Mouse (Mus musculus) liver, postnatal 0 days (tissue): ENCODE measurements at regions not wholly inside any gene's neighbourhood (a gene's known extent, or its start where the extent isn't known, plus 50 kb on each side); places are given as distances from the start of the nearest gene placed in this dataset.

Experiments used
- ATAC-seq: fragments of 200-750 bp; cut with Nextera tagmentation; 2 replicates; pipeline ENCODE4 v1.8.0; 2017; ENCODE audit warnings: mild to moderate bottlenecking, moderate library complexity
- DNase-seq: peaks from one replicate; pipeline ENCODE4 v3.0.0-alpha.2; 2016
- H3K27ac ChIP-seq: fragments of 300-500 bp; sonication (generic); 2 replicates; pipeline ENCODE4 v1.5.1; 2014; ENCODE audit warnings: antibody characterized with exemption, moderate library complexity, mild to moderate bottlenecking, low read depth
- H3K27me3 ChIP-seq: fragments of 300-500 bp; sonication (generic); 2 replicates; pipeline ENCODE4 v1.6.1; 2014; ENCODE audit warnings: low read length, control low read depth, mixed read lengths; ENCODE audit not compliant: insufficient read depth
- H3K36me3 ChIP-seq: fragments of 300-500 bp; sonication (generic); replicated peaks from 2 replicates; pipeline ENCODE4 v1.6.1; 2014; ENCODE audit warnings: mild to moderate bottlenecking, control low read depth, low read length, moderate library complexity, mixed read lengths; ENCODE audit not compliant: insufficient read depth
- H3K4me1 ChIP-seq: fragments of 300-500 bp; sonication (generic); 2 replicates; pipeline ENCODE4 v1.6.1; 2014; ENCODE audit warnings: antibody characterized with exemption, mild to moderate bottlenecking, control low read depth; ENCODE audit not compliant: insufficient read depth
- H3K4me2 ChIP-seq: fragments of 300-500 bp; sonication (generic); 2 replicates; pipeline ENCODE4 v1.6.1; 2014; ENCODE audit warnings: low read depth, mild to moderate bottlenecking, low read length, moderate library complexity, mixed read lengths
- H3K4me3 ChIP-seq: fragments of 300-500 bp; sonication (generic); 2 replicates; pipeline ENCODE4 v1.5.1; 2014; ENCODE audit warnings: low read depth, low read length
- H3K9ac ChIP-seq: fragments of 300-500 bp; sonication (generic); replicated peaks from 2 replicates; pipeline ENCODE4 v1.6.1; 2014; ENCODE audit warnings: mild to moderate bottlenecking, moderate library complexity
- H3K9me3 ChIP-seq: fragments of 300-500 bp; sonication (generic); 2 replicates; pipeline ENCODE4 v1.6.1; 2016; ENCODE audit warnings: mild to moderate bottlenecking, control low read depth, low read length, mixed read lengths
- CTCF ChIP-seq: sonication (generic); IDR thresholded peaks from 2 replicates; pipeline ENCODE4 v1.5.1; 2016; ENCODE audit warnings: antibody characterized with exemption, low read depth
- EP300 ChIP-seq: IDR thresholded peaks from 2 replicates; pipeline ENCODE4 v1.6.1; 2016; ENCODE audit warnings: antibody characterized with exemption, low read depth, mild to moderate bottlenecking
- WGBS: fragments of 180-500 bp; shearing (Covaris S2); extraction: QIAGEN DNeasy Blood & Tissue Kit; methylation state at CpG from one replicate; pipeline ENCODE4 v1.1.7; 2014; ENCODE audit not compliant: insufficient replicate concordance; 5-methylcytosine and 5-hydroxymethylcytosine counted together

DNA sequence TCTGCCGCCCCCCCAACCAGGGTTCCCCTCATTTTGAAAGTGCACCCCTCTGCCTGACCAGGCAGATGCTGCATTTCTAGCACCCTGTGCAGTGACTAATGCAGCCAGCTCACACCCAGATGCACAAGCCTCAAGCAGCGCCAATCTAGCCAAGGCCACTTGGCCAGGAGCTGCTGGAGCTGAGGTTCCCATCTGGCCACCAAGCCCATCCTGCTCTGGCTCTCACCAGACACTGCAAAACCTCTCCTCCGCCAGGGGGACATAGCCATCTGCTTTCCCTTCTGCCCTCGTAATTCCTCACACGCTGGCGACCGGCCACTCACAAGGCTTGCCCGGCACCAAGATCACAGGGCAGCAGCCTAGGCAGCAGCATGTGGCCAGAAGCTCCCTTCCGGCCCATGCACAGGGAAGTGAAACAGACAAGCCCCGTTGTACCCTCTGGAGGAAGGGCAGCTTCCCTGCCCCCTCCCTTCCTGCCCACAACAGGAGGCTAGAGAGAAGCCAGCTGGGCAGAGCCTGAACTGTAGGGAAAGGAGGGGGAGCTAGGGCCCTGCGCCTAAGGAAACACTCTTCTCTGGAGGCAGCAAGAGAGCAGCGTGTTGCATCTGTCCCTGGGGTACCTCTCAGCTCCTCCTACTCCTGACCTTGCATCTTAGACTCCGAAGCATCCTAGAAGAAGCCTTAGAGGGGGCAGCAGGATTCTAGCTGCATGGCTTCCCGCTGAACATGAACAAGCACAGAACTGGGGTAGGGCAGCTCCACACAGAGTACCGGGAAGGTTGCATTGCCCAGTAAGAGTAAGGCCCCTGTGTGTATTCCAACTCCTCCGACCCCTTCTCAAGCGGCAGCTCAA, 124.1 kb downstream of the Rybp start:
- Histone ChIP-seq H3K9ac (no peak overlapping the region), H3K27ac (no peak overlapping the region)
- WGBS, result 15% methylated on average over 17 of the region's 17 CpGs

DNA sequence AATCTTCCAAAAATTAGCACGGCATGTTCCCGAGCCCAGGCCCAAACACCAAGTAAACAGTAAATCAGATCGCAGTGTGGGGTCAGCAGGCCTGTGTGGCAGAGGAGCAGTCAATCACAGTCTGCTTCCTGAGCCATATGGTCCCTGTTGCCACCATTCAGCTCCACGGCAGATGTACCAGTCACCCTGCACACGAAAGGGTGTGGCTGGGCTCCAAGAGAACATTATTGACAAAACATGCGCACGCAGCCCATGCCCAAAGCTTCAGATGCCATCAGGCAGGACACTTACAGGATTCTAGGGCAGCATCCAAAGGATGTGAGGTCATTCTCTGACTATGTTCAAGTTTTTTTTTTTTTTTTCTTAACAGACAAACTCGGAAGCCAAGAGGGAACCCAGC, 126.6 kb downstream of the Rybp start:
- no peak for DNase-seq
- H3K27me3 ChIP-seq, result no peaks in the 10 kb centered on the region

More for the DNA sequence above, 124.1 kb downstream of the Rybp start:
- no peak overlapping the region for H3K4me3 ChIP-seq
- H3K4me1 ChIP-seq, result peaks cover 12% of the 10 kb centered on the region; the same call in 1 of the 2 replicates
- peak; percentile 79 for ATAC-seq
- H3K36me3 ChIP-seq, result no peaks in the 10 kb centered on the region
- TF ChIP-seq CTCF (peak; percentile 70), EP300 (no peak)
- no peaks in the 10 kb centered on the region for H3K9me3 ChIP-seq
- H3K27me3 ChIP-seq, result no peaks in the 10 kb centered on the region
- peak overlapping the region; percentile 42 for H3K4me2 ChIP-seq
- peak; percentile 75 for DNase-seq

DNA sequence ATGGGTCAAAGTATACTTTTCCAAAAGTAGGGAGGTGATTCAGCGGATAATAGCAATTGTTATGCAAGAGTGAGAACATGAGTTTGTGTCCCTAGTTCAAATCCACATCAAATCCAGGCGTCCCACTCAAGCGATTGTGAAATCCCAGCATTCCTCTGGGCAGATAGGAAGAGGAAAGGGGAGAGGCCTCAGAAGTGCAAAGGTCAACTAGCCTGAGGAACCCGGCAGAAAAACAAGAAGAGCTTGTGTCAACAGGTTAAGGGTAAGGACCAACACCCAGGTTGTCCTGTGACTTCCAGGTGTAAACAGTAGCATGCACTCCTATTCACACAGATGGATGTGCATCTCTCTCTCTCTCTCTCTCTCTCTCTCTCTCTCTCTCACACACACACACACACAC, 127.5 kb downstream of the Rybp start:
- no peak overlapping the region for H3K4me2 ChIP-seq
- no peak overlapping the region for H3K9ac ChIP-seq
- no peak for ATAC-seq
- no peak overlapping the region for H3K4me3 ChIP-seq
- H3K27me3 ChIP-seq, result no peaks in the 10 kb centered on the region
- TF ChIP-seq CTCF, result no peak
- TF ChIP-seq EP300, result no peak
- no peaks in the 10 kb centered on the region for H3K36me3 ChIP-seq
- no peak overlapping the region for H3K27ac ChIP-seq
- no peak for DNase-seq
- WGBS, result 48% methylated on average over 4 of the region's 4 CpGs
- H3K4me1 ChIP-seq, result peaks cover 24% of the 10 kb centered on the region
- H3K9me3 ChIP-seq, result no peaks in the 10 kb centered on the region

More for the DNA sequence above, 126.6 kb downstream of the Rybp start:
- Histone ChIP-seq H3K4me3 (no peak overlapping the region), H3K4me2 (no peak overlapping the region), H3K4me1 (peaks cover 21% of the 10 kb centered on the region), H3K9ac (no peak overlapping the region), H3K27ac (no peak overlapping the region), H3K36me3 (no peaks in the 10 kb centered on the region), H3K9me3 (no peaks in the 10 kb centered on the region)
- no peak for ATAC-seq
- WGBS, result 68% methylated on average over 8 of the region's 8 CpGs
- no peak for TF ChIP-seq EP300

DNA sequence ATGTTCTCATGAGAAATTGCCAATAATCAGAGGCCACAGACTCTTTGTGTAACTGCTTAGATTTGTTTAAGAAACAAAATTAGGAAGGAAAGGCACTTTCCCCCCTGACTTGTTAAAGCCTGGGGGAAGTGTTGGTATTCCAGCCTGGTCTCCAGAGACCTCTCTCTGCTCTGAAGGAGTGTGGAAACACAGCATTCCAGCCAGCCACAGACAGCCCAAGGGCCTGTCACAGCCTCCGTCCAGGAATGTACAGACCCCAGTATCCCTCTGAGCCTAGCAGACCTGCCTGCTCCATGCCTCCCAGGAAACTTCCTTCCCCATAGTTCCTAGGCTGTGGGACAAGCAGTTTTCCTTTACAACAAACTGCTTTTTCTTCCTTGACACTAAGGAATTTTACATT, 128.0 kb downstream of the Rybp start:
- no peaks in the 10 kb centered on the region for H3K27me3 ChIP-seq
- H3K9me3 ChIP-seq, result no peaks in the 10 kb centered on the region
- H3K27ac ChIP-seq, result no peak overlapping the region
- H3K4me2 ChIP-seq, result no peak overlapping the region
- no peak overlapping the region for H3K9ac ChIP-seq
- no peak overlapping the region for H3K4me3 ChIP-seq
- TF ChIP-seq CTCF, result no peak
- no peak for TF ChIP-seq EP300
- DNase-seq (no peak), ATAC-seq (no peak)
- 65% methylated on average over 1 of the region's 1 CpGs for WGBS
- H3K4me1 ChIP-seq, result peaks cover 24% of the 10 kb centered on the region
- no peaks in the 10 kb centered on the region for H3K36me3 ChIP-seq

DNA sequence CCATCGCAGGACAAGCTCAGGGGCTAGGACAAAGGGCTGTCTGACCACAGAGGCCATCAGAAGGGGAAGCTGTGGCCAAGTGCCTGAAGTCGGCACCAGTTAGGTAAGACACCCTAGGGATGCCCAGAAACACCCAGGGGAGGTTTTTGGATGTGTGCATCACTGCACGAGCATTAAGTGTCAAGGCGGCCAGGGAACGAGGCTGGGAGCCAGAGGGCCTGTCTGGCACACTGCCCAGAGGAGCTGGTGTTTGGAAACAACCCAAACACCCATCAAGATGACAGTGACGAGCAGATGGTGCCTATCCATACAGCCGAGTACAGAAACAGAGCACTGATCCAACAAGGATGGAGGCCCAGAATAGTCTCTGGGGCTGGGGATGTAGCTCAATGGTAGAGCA, 130.0 kb downstream of the Rybp start:
- H3K4me3 ChIP-seq, result no peak overlapping the region
- H3K9ac ChIP-seq, result no peak overlapping the region
- TF ChIP-seq CTCF (no peak), EP300 (no peak)
- H3K4me1 ChIP-seq, result peaks cover 12% of the 10 kb centered on the region; the same call in 1 of the 2 replicates
- no peak overlapping the region for H3K27ac ChIP-seq
- H3K4me2 ChIP-seq, result no peak overlapping the region
- 22% methylated on average over 7 of the region's 7 CpGs for WGBS
- peak; percentile 53 for DNase-seq
- H3K27me3 ChIP-seq, result no peaks in the 10 kb centered on the region
- no peak for ATAC-seq
- no peaks in the 10 kb centered on the region for H3K9me3 ChIP-seq
- H3K36me3 ChIP-seq, result no peaks in the 10 kb centered on the region

DNA sequence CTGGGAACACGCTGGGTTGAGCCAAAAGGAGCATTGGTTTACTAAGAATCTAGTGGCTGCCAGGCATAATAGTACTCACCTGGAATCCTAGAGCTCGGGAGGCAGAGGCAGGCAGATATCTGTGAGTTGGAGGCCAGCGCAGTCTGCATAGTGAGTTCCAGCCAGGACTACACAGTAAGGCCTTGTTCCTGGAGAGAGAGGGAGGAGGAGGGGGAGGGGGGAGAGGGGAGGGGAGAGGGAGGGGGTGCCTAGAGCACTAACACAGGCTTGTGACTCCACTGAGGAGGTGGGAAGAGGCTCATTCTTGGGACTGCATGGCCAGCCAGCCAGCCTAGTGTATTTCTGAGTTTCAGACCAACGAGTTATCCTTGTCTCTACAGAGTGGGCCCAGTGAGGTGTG, 131.1 kb downstream of the Rybp start:
- Histone ChIP-seq H3K9ac (no peak overlapping the region), H3K27me3 (no peaks in the 10 kb centered on the region), H3K4me1 (peaks cover 12% of the 10 kb centered on the region; the same call in 1 of the 2 replicates), H3K9me3 (no peaks in the 10 kb centered on the region), H3K4me2 (0 out of 2 replicates have a peak overlapping the region, but pooled peaks have one; percentile 15), H3K36me3 (no peaks in the 10 kb centered on the region), H3K27ac (no peak overlapping the region), H3K4me3 (no peak overlapping the region)
- DNase-seq, result no peak
- 67% methylated on average over 4 of the region's 4 CpGs for WGBS
- TF ChIP-seq CTCF, result no peak
- TF ChIP-seq EP300, result no peak
- no peak for ATAC-seq
